Mouse (Mus musculus) thymus, adult 2 months (tissue): ENCODE measurements around the gene Bcl10.

ENCODE experiments used
- CTCF ChIP-seq: fragments of 200-500 bp; IDR thresholded peaks from 2 replicates; pipeline ENCODE4 v1.5.1; 2012; ENCODE audit warnings: mild to moderate bottlenecking, control low read depth, low read length, moderate library complexity, borderline replicate concordance; ENCODE audit not compliant: control insufficient read depth, poor library complexity, insufficient read depth; ENCODE audit errors: extremely low read depth
- POLR2A ChIP-seq: fragments of 200-500 bp; IDR thresholded peaks from 2 replicates; pipeline ENCODE4 v1.6.1; 2012; ENCODE audit warnings: mild to moderate bottlenecking, low read length, control low read depth, moderate library complexity; ENCODE audit not compliant: control insufficient read depth, poor library complexity, insufficient read depth; ENCODE audit errors: extremely low read depth

DNA sequence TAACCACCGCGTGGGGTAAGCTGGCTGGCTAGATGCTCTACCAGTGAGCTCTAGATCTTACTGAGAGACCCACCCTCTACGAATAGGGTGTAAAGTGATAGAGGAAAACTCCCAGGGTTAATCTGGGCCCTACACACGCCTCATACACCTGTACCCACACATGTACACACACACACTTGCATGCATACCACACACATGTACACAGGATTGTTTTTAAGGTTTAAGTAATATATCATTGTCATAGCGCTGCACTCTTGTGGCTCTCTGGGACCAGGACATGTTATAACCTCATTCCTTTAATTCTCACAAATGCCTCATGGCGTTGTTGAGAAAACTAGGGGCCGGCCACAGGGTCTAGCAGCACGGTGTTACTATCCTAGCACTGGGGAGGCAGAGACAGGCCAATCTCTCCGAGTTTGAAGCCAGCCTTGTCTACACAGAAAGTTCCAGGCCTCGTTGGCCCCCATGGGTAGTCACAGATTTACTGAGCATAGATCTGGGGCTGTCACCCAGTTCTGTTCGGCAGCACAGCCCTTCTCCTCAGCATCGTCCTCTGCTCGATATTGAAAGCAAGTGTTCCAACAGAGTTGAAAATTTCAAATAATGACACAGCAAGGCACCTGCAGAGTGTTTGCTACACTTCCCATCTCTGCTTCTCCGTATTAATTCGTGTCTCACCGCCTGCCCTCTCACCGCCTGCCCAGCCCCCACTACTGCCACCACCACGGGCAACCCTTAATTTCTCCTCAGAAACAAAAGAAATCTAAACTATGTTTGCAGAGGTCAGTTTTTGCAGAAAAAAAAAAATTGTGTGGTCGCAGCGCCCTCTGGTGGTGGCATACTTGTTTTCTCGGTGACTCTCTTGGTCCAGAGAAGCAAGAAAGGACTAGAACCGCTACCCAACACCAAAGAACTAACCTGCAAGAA lies 17.5 kb upstream of the Bcl10 start:
- TF ChIP-seq CTCF (peak; percentile 59; the same call in 1 of the 2 replicates), POLR2A (no peak)
